Mouse (Mus musculus) heart, postnatal 0 days (tissue): ENCODE measurements around the gene Tnfrsf13c.

Experiments used
- CTCF ChIP-seq: IDR thresholded peaks from 2 replicates; pipeline ENCODE4 v1.5.1; 2016; ENCODE audit warnings: antibody characterized with exemption, control low read depth, low read depth
- EP300 ChIP-seq: IDR thresholded peaks from 2 replicates; pipeline ENCODE4 v1.6.1; 2016; ENCODE audit warnings: antibody characterized with exemption, low read depth

GRCm38 (mm10) chr15:82259510-82259909 lies 35.3 kb upstream of the Tnfrsf13c start:
- TF ChIP-seq EP300 (no peak), CTCF (peak; percentile 96)
